Mouse (Mus musculus): Measurements from ENCODE around the gene Sipa1l3. TPM values are rescaled to one million over a fixed set of nuclear protein-coding genes. Genes with fewer than 3 reads are reported as not detected.

The Sipa1l3 gene
- polyA plus RNA-seq, 1 experiment from 2014 or later, result 14.8 TPM

DNA sequence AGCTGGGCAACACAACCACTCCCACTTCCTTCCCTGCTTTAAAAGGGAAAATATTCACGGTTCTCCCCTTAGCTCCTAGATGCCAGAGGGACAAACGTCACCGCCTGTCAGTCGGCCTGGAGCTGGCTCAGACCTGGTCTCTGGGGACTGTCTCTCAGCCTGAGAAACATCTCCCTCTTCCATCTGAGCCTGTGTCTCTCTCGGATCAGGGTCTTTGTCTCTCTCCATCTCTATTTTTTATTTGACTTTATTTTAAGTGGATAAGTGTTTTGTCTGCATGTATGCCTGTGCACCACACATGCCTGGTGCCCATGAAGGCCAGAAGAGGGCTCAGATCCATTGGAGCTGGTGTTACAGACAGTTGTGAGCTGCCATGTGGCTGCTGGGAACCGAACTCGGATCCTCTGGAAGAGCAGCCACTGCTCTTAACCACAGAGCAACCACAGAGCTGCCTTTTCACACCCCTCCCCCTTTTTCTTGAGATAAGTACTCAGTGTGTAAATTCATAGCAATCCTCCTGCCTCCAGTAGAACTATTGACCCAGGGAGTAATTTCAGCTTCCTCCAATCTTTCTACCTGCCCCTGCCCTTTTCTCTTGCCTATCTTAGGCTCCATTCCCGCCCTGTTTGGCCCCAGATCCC is 225.9 kb downstream of the Sipa1l3 start:
- 31% methylated on average over 8 of the region's 8 CpGs for WGBS
- Histone ChIP-seq H3K27me3 (0 out of 2 replicates have a peak, but pooled peaks cover 5% of the 10 kb centered on the region), H3K27ac (peak overlapping the region; percentile 74), H3K36me3 (no peaks in the 10 kb centered on the region), H3K9me3 (no peaks in the 10 kb centered on the region), H3K4me1 (replicated peaks) (peaks cover 51% of the 10 kb centered on the region), H3K4me2 (replicated peaks) (peak overlapping the region; percentile 14; the same call in 1 of the 2 replicates), H3K4me3 (replicated peaks) (no peak overlapping the region), H3K9ac (replicated peaks) (0 out of 2 replicates have a peak overlapping the region, but pooled peaks have one; percentile 29)
- ATAC-seq, result no peak; the same call in 1 of the 2 replicates

DNA sequence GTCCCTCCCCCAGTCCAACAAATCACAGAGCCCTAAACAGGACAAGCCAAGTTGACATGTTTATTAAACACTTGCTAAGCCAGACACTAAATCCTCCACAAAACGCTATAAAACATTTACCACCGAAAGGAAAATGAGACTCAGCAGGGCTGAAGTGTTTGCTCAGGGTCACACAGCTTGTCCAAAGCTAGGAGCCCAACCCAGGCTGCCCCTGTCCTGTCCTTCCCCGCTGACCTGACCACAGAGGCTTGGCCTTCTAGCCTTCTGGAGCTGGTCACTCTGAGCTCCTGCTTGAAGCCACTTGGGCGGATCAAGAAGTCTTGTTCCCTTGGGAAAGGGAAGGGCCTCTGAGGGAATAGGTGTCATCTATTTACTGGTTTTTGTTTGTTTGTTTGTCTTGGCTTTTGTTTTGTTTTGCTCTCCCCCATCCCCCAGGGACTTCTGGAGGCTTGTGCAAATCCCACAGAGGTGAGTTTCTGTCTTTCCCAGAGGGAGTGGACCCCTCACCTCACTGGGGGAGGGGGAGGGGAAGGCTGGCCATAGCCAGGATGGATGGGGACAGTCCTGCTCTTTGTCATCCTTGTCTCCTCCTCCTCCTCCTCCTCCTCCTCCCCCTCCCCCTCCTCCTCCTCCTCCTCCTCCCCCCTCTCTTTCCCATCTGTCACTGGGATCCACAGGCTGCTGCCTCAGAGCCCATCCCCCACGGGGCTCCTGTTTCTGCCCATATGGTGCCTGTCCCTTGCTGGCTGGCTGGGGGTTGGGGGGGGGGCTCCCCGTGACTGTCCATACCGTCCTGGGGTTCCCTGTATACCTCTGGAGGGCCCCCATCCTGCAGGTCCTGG is 226.6 kb downstream of the Sipa1l3 start:
- Histone ChIP-seq H3K27ac (peak overlapping the region; percentile 74), H3K4me2 (replicated peaks) (peak overlapping the region; percentile 14; the same call in 1 of the 2 replicates), H3K27me3 (0 out of 2 replicates have a peak, but pooled peaks cover 5% of the 10 kb centered on the region), H3K36me3 (no peaks in the 10 kb centered on the region), H3K4me3 (replicated peaks) (no peak overlapping the region), H3K9ac (replicated peaks) (0 out of 2 replicates have a peak overlapping the region, but pooled peaks have one; percentile 29), H3K4me1 (replicated peaks) (peaks cover 51% of the 10 kb centered on the region), H3K9me3 (no peaks in the 10 kb centered on the region)
- peak; percentile 53 for ATAC-seq
- WGBS, result 24% methylated on average over 7 of the region's 7 CpGs

DNA sequence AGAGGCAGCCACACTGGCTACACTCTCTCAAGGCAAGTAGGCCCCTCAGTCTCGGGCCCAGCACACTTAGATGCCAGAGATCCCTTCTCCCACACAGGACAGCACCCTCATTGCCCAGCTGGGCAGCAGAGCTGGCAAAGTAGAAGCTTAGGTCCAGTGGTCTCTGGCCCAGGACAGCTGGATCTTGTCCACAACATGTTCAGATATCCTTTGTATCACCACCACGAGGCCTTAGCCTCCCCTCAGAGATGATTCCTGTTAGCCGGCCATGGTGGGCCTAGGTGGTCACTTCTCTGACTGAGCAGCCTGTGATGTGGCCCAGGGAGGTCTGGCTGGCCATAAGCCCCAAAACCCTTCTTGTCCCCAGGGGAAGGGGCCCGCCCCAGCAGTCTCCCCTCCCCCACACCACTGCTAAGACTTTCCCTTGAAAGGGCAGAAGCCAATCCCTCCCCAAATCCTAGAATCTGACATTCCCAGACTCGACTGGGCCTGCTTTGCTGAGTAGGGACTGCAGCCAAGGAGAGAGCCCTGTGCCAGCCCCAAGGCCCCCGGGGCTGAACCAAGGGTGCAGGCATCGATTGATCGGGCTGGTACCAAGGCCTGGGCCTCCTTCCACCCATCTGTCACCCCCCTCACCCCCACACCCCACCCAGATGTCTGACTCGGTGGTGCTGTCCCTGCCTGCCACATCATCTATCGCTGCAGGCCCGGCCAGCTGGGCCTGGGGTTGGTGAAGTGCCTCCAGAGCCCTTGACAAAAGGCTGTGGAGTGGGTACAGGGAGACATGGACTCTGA is 227.6 kb downstream of the Sipa1l3 start:
- ATAC-seq, result no peak
- no peak overlapping the region for H3K9ac ChIP-seq (replicated peaks)
- H3K27me3 ChIP-seq, result 0 out of 2 replicates have a peak, but pooled peaks cover 8% of the 10 kb centered on the region
- no peak overlapping the region for H3K4me3 ChIP-seq (replicated peaks)
- H3K4me1 ChIP-seq (replicated peaks), result peaks cover 51% of the 10 kb centered on the region
- WGBS, result 35% methylated on average over 11 of the region's 11 CpGs
- H3K4me2 ChIP-seq (replicated peaks), result 0 out of 2 replicates have a peak overlapping the region, but pooled peaks have one; percentile 2
- H3K36me3 ChIP-seq, result no peaks in the 10 kb centered on the region
- H3K9me3 ChIP-seq, result no peaks in the 10 kb centered on the region
- H3K27ac ChIP-seq, result peak overlapping the region; percentile 48

GRCm38 (mm10) chr7:29289856-29290255 is 228.6 kb downstream of the Sipa1l3 start:
- H3K27ac ChIP-seq, result no peak overlapping the region

GRCm38 (mm10) chr7:29288942-29289638 is 229.4 kb downstream of the Sipa1l3 start, which contains the start of gene Ppp1r14a:
Gene Ppp1r14a, plus strand, starts transcription at chr7:29289308.
- no peaks in the 10 kb centered on the region for H3K9me3 ChIP-seq
- no peaks in the 10 kb centered on the region for H3K36me3 ChIP-seq
- H3K4me3 ChIP-seq (replicated peaks), result peak within 1 kb of the TSS; percentile 49
- H3K27ac ChIP-seq, result no peak within 1 kb of the TSS
- ATAC-seq, result peak; percentile 41
- WGBS, result 1% methylated on average over 59 of the region's 59 CpGs
- H3K9ac ChIP-seq (replicated peaks), result peak within 1 kb of the TSS; percentile 67
- peaks cover 16% of the 10 kb centered on the region for H3K27me3 ChIP-seq
- H3K4me1 ChIP-seq (replicated peaks), result peaks cover 48% of the 10 kb centered on the region
- H3K4me2 ChIP-seq (replicated peaks), result peak within 1 kb of the TSS; percentile 95

More at GRCm38 (mm10) chr7:29289856-29290255, 228.6 kb downstream of the Sipa1l3 start:
- peaks cover 51% of the 10 kb centered on the region for H3K4me1 ChIP-seq (replicated peaks)
- H3K36me3 ChIP-seq, result no peaks in the 10 kb centered on the region
- H3K4me2 ChIP-seq (replicated peaks), result peak overlapping the region; percentile 95
- WGBS, result 77% methylated on average over 6 of the region's 6 CpGs
- H3K4me3 ChIP-seq (replicated peaks), result peak overlapping the region; percentile 49
- no peaks in the 10 kb centered on the region for H3K9me3 ChIP-seq
- no peak for ATAC-seq
- peaks cover 11% of the 10 kb centered on the region for H3K27me3 ChIP-seq
- no peak overlapping the region for H3K9ac ChIP-seq (replicated peaks)

DNA sequence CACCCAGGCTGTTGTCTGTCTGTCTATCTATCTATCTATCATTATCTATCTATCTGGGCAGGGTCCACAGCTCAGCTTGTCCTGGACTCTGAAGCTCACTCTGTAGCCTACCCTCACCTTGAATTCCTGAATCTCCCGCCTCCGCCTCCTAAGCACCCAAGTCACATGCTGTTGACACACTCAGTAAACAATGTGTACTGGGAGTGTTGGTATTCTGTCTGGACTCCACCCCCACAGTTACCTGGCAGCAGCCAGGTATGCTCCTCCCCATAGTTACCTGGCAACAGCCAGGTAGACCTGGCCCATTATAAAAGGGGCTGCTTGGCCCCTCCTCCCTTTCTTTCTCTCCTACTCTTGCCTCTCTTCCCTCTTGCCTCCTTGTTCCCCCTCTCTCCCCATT is 230.4 kb downstream of the Sipa1l3 start:
- no peak overlapping the region for H3K27ac ChIP-seq
- H3K4me2 ChIP-seq (replicated peaks), result no peak overlapping the region
- no peaks in the 10 kb centered on the region for H3K9me3 ChIP-seq
- ATAC-seq, result no peak
- H3K36me3 ChIP-seq, result no peaks in the 10 kb centered on the region
- WGBS, result 90% methylated on average over 2 of the region's 2 CpGs
- no peak overlapping the region for H3K4me3 ChIP-seq (replicated peaks)
- H3K4me1 ChIP-seq (replicated peaks), result peaks cover 38% of the 10 kb centered on the region
- no peak overlapping the region for H3K9ac ChIP-seq (replicated peaks)
- H3K27me3 ChIP-seq, result peaks cover 16% of the 10 kb centered on the region

GRCm38 (mm10) chr7:29287481-29287880 is 231.0 kb downstream of the Sipa1l3 start:
- H3K36me3 ChIP-seq, result no peaks in the 10 kb centered on the region
- H3K9me3 ChIP-seq, result no peaks in the 10 kb centered on the region
- H3K27me3 ChIP-seq, result peaks cover 22% of the 10 kb centered on the region
- 92% methylated on average over 7 of the region's 7 CpGs for WGBS
- no peak overlapping the region for H3K4me2 ChIP-seq (replicated peaks)
- H3K27ac ChIP-seq, result no peak overlapping the region
- H3K4me1 ChIP-seq (replicated peaks), result peaks cover 32% of the 10 kb centered on the region
- H3K9ac ChIP-seq (replicated peaks), result no peak overlapping the region
- ATAC-seq, result no peak
- no peak overlapping the region for H3K4me3 ChIP-seq (replicated peaks)

DNA sequence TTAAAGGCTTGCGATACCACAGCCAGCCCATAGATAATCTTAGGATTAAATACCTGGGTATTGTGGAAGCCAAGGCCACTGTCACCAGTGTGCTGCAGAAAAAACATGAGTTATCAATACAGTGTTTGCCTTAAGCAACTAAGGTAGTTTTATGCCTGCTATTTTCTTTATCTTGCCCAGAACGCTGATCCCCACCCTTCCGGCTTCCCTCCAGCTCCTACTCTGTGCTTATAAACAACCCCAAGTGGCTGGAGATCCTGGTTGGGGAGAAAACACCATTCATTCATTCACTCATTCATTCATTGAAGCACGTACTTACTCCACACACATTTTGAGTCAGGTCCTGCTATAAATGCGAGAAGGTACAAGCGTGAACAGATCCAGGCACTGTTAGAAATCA is 233.9 kb downstream of the Sipa1l3 start:
- H3K36me3 ChIP-seq, result no peaks in the 10 kb centered on the region
- no peaks in the 10 kb centered on the region for H3K9me3 ChIP-seq
- H3K27ac ChIP-seq, result no peak overlapping the region
- H3K4me1 ChIP-seq (replicated peaks), result peaks cover 26% of the 10 kb centered on the region
- H3K9ac ChIP-seq (replicated peaks), result no peak overlapping the region
- WGBS, result 91% methylated on average over 6 of the region's 6 CpGs
- H3K27me3 ChIP-seq, result peaks cover 50% of the 10 kb centered on the region
- H3K4me3 ChIP-seq (replicated peaks), result no peak overlapping the region
- no peak overlapping the region for H3K4me2 ChIP-seq (replicated peaks)
- ATAC-seq, result no peak

GRCm38 (mm10) chr7:29283876-29284275 is 234.6 kb downstream of the Sipa1l3 start:
- peaks cover 50% of the 10 kb centered on the region for H3K27me3 ChIP-seq
- peaks cover 19% of the 10 kb centered on the region for H3K4me1 ChIP-seq (replicated peaks)
- no peak overlapping the region for H3K4me3 ChIP-seq (replicated peaks)
- ATAC-seq, result no peak
- no peaks in the 10 kb centered on the region for H3K9me3 ChIP-seq
- H3K4me2 ChIP-seq (replicated peaks), result no peak overlapping the region
- H3K27ac ChIP-seq, result no peak overlapping the region
- no peaks in the 10 kb centered on the region for H3K36me3 ChIP-seq
- no peak overlapping the region for H3K9ac ChIP-seq (replicated peaks)
- 89% methylated on average over 4 of the region's 4 CpGs for WGBS

GRCm38 (mm10) chr7:29282074-29282554 is 236.3 kb downstream of the Sipa1l3 start:
- H3K4me2 ChIP-seq (replicated peaks), result peak overlapping the region; percentile 97
- ATAC-seq, result peak; percentile 28
- peak overlapping the region; percentile 68 for H3K9ac ChIP-seq (replicated peaks)
- H3K4me3 ChIP-seq (replicated peaks), result peak overlapping the region; percentile 59
- H3K36me3 ChIP-seq, result no peaks in the 10 kb centered on the region
- H3K4me1 ChIP-seq (replicated peaks), result peaks cover 17% of the 10 kb centered on the region
- 11% methylated on average over 21 of the region's 21 CpGs for WGBS
- H3K9me3 ChIP-seq, result no peaks in the 10 kb centered on the region
- H3K27me3 ChIP-seq, result peaks cover 45% of the 10 kb centered on the region
- H3K27ac ChIP-seq, result no peak overlapping the region
